Mouse (Mus musculus) CD4-positive helper T cell, adult 2 months (primary cell): ENCODE results near the gene Kif1a.
"Not testable (repeated sequence)": the region's sequence is repeated elsewhere in the genome, so short reads cannot be mapped to it uniquely, and the experiment has no call there.

Experiments used
- DNase-seq: peaks from one replicate; pipeline ENCODE4 v3.0.0-alpha.2; 2012; ENCODE audit warnings: low read depth, missing footprints, low spot score

The Kif1a gene

GRCm38 (mm10) chr1:92971879-92972795, 129.6 kb downstream of the Kif1a start:
- no peak for DNase-seq

GRCm38 (mm10) chr1:92970791-92971190, 131.0 kb downstream of the Kif1a start:
- not testable (repeated sequence) for DNase-seq
